Mouse (Mus musculus) gastrocnemius, postnatal 10 days (tissue): Measurements from ENCODE around the gene Nkx2-2. TPM values are rescaled to one million over a fixed set of nuclear protein-coding genes. Genes with fewer than 3 reads are reported as not detected.
"Not testable (repeated sequence)": the region's sequence is repeated elsewhere in the genome, so short reads cannot be mapped to it uniquely, and the experiment has no call there.

Experiments used
- DNase-seq: peaks from one replicate; pipeline ENCODE4 v3.0.0; 2021; ENCODE audit warnings: mixed read lengths
- total RNA-seq, 2 experiments: library from RNA; stranded (reverse); gene quantifications; 2 replicates each; pipeline ENCODE4 v1.2.3; 2021

Gene Nkx2-2
- total RNA-seq, 2 experiments from 2014 or later, result 0.16 to 0.21 TPM

DNA sequence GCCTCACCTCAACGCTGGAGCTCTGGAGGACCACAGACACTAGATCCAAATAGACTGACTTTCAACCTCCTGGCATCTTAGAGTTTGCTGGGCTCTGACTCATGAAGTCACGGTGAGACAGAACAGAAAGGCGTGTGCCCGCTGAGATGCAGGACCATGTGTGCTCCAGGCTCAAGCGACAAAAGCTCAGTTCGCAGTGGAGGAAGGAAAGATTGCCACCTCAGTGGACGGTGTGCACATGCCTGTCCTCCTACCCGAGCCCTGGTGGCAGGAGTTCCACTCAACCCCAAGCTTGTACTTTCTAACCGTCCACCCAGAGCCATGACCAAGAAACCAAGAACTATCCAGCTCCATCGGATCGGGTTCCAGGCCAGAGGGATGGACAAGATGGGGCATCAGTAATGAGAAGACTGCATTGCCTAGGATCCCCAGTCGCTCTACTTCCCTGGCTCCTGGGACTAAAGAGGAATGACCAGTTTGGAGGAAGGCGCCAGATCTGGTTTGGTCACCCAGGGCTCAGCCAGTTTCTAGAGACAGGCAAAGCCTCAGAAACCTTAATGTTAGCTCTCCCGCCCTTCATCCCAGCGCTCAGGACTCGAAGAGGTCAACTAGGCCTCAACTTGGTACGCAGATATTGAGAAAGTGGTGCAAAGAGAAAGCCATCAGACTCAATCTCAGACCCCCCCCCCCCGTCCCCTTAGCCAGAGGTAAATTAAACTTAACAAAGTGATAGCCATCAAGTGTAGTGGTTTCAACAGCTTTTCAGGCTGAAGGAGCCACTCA, 11.9 kb downstream of the Nkx2-2 start:
- no peak for DNase-seq

DNA sequence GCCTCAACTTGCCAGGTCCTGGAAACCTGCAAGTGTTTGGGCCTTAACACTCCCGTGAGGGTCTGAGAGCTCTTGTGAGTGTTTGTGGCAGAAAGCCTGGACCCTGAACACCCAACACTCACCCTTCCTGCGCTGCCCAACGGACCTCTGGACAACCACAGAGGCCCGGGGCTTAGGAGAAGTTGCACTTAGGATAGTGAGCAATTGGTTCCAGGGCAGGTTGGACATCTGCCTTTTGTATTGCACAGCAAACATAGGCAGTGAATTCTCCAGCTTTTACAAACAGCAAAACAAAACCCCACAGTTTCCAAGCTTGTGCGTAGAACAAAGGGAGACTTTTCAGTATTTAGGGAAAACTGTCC, 12.8 kb downstream of the Nkx2-2 start:
- DNase-seq, result no peak

DNA sequence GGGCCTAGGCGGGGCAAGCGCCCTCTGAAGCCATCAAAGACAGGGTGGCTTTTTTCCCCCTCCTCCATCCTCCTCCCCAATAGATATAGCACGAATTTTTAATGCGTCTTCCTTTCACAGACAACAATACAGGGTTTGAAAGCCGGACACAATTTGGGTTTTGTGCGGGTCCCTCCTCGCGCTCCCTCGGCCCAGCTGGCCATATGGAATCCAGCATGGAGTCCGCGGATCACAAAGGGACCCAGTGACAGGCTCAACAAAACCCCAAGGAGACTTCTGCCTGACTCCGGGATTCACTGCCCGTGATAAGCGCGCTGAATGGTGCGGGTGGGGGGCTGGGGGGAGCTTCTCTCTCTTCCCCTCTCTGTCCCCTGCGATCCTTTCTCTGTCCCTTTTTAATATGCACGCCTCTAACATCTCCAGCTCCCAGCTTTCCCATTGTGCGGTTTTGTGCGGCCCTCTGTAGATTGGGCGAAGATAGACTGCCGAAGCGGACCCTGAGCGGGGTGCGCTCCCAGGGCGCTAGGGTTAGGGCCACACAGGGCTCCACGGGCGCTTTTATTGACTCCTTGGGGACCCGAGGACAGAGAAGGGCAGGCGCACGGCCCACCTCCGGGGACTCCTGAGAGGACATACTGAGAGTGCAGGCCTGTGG, 13.3 kb downstream of the Nkx2-2 start:
- DNase-seq, result no peak

DNA sequence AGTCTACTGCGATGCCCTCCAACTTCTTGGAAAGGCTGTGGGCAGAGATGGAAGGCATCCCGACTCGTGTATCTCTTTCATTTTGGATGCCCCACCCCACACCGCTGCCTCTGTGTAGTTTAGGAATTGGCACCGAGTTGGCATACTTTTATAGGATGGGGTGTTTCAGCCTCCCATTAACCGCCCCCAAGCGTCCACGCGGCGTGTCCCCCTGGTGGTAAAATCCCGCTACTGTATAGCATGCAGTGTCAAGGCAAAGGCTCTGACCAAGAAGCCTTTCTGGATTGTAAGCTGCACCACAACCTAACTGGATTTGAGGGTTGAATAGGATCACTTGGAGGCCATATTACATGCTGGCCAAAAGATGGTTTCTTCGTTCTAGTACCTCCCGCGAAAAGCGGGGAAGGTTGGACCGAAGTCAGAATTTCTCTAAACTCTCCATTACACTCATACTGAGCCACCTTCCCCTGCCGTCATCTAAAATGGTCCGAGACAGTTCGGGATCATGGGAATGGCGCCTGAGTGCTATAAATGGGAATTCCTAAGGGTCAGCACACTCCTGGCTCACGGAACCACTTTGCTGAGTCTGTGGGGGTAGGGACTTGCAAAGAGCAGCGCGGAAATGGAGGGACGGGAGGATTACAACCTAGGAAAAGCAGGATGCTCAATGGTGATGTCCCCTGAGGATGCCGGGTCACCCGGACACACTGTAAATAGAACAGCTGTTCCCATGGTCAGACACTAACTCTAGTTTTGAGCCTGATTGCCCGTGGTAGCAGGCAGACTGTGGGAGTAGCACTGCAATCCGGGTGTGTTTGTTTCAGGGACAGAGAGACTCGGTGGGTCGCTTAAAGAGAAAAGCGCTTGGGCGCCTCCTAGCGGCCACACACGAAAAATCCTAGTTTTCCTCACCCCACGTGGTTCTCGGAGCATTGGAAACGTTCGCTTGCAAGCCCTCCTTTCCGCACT, 15.7 kb downstream of the Nkx2-2 start:
- DNase-seq, result peak; percentile 68

DNA sequence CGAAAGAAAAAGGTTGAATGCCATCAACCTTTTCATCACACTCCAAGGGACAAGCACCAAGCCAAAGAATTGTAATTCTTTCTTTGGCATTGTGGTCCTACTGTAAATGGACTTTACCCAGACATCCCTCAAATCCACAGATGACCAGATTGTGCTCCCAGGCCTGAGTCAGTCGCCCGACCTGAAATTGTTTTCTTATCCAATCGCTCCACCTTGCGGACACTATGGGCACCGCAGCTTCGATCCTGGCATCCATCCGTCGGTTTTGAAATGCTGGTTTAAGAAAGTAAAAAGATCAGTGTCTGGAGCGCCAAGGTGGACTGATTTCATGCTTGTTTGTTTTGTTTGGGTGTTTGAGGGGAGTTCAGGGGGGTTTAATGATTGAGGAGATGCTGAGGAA, 16.4 kb downstream of the Nkx2-2 start:
- peak; percentile 79 for DNase-seq

DNA sequence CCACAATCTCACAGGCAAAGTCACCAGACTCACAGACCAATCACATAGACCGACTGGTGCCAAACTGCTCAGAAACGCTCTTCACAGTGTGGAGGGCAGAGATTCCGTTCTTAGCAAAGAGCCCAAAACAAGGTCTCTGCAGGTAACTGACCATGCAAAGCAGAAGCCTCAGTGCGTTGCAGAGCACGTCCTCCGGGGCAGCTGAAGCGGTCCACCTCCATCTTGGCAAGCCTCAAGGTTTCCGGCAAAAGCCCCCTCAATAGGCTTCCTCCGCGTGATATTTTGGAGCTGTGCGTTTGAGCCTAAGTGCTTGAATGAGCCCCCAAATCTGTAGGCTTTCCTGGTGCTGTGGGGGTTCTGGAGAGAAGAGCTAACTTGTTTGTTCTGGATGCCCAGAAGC, 18.7 kb downstream of the Nkx2-2 start:
- DNase-seq, result no peak

DNA sequence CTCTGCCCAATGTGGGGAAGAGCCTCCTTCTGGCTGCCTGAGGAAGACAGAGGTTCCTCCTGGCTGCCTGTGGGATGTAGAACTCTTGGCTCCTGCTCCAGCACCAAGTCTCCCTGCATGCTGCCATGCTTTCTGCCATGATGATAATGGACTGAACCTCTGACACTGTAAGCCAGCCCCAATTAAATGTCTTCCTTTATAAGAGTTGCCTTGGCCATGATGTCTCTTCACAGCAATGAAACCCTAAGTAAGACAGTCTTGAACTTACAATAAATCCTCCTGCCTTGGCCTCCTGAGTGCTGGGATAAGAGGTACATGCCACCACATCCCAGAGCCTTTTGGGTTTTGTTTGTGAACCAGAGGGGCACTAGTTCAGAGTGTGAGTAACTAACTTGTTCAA, 20.3 kb downstream of the Nkx2-2 start:
- DNase-seq, result no peak

DNA sequence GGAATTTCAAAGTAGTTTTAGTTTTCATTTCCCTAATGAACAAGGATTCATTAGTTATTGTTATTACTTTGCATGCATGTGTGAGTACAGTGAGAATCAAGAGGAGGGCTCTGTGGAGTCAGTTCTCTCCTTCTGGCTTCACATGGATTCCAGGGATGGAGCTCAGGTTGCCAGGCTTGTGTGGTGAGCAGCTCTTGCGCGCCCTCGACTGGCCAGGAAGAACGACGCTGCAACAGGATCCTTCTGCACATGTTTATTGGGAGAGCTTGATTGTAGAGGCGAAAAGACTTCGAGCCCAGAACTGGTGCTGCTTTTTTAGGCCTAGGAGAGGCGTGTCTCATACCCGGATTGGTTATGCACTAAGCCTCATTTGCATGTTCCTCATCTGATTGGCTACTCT, 23.5 kb downstream of the Nkx2-2 start:
- not testable (repeated sequence) for DNase-seq

DNA sequence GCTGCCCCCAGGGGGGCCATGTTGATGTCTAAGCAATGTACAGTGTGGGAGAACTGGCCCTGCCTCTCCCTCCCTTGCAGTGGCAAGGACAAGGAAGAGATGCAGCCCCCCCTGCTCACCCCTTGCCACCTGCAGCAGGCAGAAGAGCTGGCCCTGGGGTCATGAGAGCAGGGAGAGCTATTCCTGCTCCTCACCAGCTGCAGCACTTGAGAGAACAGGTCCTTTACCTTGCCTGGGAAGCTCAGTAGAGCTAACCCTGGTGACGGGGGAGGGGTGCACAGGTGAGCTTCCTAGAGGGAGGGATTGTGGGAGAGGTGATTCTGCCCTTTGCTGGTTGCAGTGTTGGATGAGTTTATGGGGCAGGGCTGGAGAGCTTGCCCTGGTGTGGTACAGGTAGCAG, 28.2 kb downstream of the Nkx2-2 start:
- DNase-seq, result no peak

DNA sequence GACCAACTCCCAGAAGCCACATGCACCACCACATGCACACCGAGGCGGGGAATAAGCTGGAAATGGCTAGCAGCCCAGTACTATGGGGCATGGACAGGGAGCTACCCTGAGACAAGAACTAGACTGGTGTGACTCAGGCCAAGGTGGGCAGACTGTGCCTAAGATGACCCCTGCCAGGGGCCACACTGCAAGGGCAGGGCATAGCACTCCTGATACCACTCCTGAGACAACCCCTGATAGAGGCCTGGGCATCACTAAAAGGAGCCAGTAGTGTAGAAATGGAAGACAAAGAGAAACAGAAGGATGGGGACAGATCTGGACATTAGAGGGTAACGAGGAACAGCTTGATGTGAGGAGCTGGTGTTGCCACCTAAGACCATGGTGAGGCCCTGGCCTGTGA, 28.7 kb downstream of the Nkx2-2 start:
- no peak for DNase-seq

DNA sequence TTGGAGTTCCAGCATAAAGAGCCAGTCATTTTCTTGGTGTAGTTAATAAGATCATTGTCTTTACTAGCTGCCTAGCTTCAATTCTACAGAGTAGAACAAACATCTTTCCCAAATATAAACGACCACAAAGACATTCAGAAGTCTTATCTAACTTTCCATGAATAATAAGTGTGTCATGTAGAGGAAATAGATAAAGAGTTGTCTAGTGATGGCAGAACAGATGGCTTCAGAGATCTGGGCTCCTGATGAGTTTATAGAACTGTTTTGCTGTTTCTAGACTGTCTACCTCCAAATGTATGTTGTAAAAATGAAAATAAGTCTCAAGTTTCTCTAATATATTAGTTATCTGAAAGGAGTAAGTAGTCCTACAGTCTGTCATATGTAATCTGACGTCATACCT, 41.5 kb downstream of the Nkx2-2 start:
- DNase-seq, result no peak

Other genes with a start within 250 kb of the Nkx2-2 start
- 10 to 100 TPM; 23.0 to 27.6 TPM for gene Xrn2, start 181.2 kb downstream of the Nkx2-2 start, total RNA-seq
- gene Nkx2-4, start 108.8 kb downstream of the Nkx2-2 start, total RNA-seq, result not detected
- gene Pax1, start 167.7 kb upstream of the Nkx2-2 start, total RNA-seq, result under 1 TPM; 0.16 to 0.38 TPM